Mouse (Mus musculus) T-helper 2 cell (primary cell): ENCODE measurements around the gene Adck2.

ENCODE experiments used
- in situ Hi-C: fragments of 300-600 bp; cut with MboI, MseI; formaldehyde crosslinking; loops from one replicate; pipeline ENCODE4 v1.15.1; 2025; ENCODE audit warnings: high pct_unique_total_duplicates

Adck2 gene

GRCm38 (mm10) chr6:39557723-39558261, 15.9 kb upstream of the Adck2 start, which contains the start of gene Dennd2a:
Dennd2a (minus strand) TSS chr6:39557867.
- in situ Hi-C loops = no loop called here

- in situ Hi-C loops = no loop called here
Measured at GRCm38 (mm10) chr6:39559276-39559939, 14.3 kb upstream of the Adck2 start.

GRCm38 (mm10) chr6:39562166-39563015, 11.3 kb upstream of the Adck2 start:
- in situ Hi-C loops = loop anchor here (5.0 kb wide), 1 partner anchor 95 kb away; no protein-coding TSS in a partner anchor

- in situ Hi-C loops = no loop called here
Measured at GRCm38 (mm10) chr6:39567528-39567927, 6.1 kb upstream of the Adck2 start.

- in situ Hi-C loops = no loop called here
Measured at GRCm38 (mm10) chr6:39570426-39570825, 3.2 kb upstream of the Adck2 start.

DNA sequence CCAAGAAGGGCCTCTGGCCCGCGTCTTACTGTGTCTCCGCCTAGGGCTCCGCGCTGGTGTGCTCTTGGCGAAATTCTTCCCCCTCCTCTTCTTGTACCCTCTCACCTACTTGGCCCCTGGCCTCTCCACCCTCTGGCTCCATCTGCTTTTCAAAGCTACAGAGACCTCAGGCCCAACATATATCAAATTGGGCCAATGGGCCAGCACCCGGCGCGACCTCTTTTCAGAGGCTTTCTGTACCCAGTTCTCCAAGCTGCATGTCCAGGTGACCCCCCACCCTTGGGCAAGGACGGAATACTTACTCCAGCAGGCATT, 839 bp downstream of the Adck2 start:
- in situ Hi-C loops = no loop called here

DNA sequence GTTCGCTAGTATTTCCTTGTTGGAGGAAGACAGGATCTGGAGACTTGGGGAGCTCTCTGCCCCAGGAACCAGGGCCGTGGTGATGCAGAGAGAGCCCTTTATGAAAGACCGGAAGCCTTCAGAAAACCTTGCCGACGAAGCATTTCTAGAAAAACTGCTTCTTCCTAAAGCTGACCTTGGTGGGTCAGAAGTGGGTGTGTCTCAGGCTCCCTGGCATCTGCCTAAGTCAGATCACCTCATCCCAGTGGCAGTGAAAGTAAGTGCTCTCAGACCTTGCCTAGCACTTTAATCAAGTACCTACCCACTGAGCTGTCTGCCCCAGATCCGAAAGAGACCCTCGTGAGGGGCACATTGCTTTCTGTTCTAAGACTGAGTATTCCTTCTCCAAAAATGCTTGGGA, 1.3 kb downstream of the Adck2 start:
- in situ Hi-C loops = no loop called here

- in situ Hi-C loops = no loop called here
Measured at GRCm38 (mm10) chr6:39579552-39579951, 5.9 kb downstream of the Adck2 start.

- in situ Hi-C loops = no loop called here
Measured at GRCm38 (mm10) chr6:39580558-39580957, 6.9 kb downstream of the Adck2 start.

DNA sequence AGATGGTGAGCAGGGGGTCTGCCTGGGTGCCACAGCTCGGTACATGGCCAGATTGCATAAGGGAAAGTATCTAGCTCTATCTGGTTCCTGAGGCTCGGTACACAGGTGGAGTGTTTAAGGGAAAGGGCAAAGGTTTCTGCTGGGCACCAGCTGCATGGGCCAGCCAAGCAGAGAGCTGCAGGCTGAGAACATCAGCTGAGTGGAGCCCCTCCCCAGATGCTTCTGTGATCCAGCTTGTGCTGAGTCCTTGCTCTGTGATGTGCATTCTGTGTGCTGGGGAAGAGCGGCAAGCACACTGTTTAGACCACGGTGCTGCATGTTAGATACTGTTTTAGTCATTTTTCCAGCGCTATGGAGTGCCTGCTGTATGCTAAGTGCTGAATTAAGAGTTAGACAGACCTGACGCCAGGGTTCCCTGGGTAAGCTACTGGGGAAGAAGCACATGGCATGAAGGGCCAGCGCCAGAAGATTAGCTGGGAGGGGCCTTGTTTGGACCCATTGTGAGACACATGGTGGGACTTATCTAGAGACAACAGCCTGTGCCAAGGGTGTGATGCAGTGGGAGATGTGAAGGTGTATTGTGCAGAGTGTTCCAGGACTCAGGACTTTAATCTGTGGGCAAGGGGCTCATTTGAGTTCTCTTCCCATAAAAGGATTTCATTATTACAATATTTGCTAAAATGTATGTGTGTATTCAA, 7.6 kb downstream of the Adck2 start:
- in situ Hi-C loops = no loop called here

DNA sequence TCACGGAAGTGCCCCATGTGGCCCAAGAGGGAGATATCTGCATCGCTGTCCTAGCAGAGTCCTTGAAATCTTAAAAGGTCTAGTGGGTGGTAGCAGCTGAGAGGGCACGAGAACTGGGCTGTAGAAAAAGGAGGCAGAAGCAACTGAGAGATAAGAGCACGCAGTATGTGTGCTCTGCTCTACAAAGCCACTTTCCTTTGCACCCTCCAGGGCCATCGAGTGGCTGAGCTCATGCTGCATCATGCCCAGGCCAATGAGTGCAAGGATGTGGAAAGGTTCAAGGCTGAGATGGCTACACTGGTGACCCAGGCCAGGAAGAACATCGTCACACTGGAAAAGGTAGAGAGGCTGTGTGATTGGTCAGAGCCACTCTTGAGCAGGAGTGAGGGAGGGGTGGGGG, 11.8 kb downstream of the Adck2 start, which contains the start of gene Gm42420:
TSS of gene Gm42420 (plus strand) at position 237 of the 400 bp plus-strand sequence.
- in situ Hi-C loops = no loop called here

DNA sequence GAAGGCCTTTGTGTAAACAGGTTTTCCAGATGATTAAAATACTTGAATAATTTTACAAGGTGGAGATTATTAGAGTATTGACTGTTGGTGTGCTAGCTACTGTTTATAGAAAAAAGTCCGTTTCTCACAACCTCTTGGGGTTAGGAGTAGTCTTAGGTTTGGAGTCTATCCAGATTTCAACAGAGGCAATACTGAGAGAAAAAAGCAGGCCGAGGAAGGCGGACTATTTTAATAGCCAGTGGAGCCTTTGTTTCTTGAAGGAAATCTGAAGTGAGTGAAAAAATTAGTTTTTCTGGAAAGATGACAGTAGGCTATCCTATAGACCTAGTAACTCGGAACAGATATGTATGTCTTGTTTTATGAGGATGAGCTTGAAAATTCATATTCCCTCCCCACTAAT, 17.8 kb downstream of the Adck2 start:
- in situ Hi-C loops = no loop called here

GRCm38 (mm10) chr6:39592401-39593214, 18.9 kb downstream of the Adck2 start, which contains the start of gene Ndufb2:
Ndufb2 (plus strand) TSS chr6:39592574.
- in situ Hi-C loops = no loop called here

DNA sequence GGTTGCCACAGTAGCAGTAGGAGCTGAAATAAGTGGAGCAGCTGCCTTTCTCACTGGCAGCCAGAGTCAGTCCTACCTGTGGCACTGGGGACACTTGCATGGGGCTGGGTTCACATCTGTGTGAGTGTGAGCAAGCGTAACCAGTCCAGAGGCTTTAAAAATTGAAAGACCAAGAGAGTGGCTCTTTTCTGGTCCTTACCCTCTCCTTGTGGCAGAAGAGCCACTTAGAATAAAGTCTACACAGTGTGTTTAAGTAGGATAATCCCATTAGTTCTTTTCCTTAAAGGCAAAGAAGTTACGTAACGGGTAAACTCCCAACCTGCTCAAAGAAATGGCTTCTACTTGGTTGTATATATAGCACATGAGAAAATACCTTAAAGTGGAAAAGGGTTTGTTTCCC, 27.2 kb downstream of the Adck2 start:
- in situ Hi-C loops = loop anchor here (25.0 kb wide), 1 partner anchor 186 kb away; no protein-coding TSS in a partner anchor

GRCm38 (mm10) chr6:39601828-39602227, 28.2 kb downstream of the Adck2 start:
- in situ Hi-C loops = loop anchor here (25.0 kb wide), 1 partner anchor 185 kb away; no protein-coding TSS in a partner anchor

DNA sequence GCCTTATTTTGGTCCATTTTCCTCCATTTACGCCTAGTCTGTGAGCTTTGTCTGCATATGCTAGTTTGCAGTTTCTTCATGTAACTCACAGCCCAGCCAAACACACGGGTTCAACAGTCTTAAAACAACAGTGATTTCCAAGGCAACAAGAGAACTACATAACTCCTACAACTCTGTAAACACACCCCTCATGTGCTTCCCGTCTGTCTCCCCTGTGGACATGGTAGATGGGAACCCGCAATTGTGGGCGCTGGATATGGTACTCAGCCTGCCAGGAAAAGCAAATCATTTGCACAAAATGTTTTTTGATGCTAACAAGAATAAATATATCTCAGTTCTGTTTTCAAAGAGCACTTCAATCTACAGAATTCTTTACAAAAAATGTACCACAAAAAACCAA, 30.9 kb downstream of the Adck2 start:
- in situ Hi-C loops = loop anchor here (25.0 kb wide), 1 partner anchor 183 kb away; no protein-coding TSS in a partner anchor

DNA sequence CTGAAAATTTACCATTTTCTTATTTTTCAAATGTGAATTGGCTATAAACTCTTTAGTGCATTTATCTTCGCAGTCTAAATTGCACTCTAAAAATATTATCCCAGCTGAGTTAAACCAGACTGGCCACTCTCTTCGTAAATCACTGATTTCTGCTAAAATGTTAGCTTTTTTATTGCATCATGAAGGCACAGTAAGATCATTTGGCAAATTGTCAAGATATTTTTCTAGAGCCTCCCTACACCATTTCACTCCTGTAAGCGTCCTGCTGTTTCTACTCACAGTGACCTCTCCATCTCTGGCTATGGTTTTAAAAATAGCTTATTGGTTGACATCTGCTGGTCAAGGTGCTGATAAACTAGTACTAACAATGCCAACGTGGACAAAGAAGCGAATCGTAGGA, 32.4 kb downstream of the Adck2 start:
- in situ Hi-C loops = loop anchor here (25.0 kb wide), 1 partner anchor 181 kb away; no protein-coding TSS in a partner anchor

DNA sequence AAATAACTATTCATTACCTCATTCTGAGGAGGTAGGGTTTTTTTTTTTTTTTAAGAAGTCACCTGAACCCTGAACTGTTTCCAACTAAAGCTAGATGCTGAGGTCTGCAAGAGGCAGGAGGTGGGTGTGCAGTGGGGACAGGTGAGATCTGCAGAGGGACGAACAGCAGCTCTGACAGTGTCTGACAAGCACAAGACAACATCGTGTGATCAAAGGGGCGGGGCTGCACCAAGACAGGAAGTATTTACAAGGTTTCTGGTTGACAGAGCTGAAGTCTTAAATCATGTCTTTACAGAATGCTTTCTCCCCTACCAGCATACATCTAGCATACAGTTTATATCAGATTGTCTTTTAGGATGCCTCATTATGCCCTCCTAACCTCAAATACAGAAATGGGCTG, 33.2 kb downstream of the Adck2 start:
- in situ Hi-C loops = loop anchor here (25.0 kb wide), 1 partner anchor 180 kb away; no protein-coding TSS in a partner anchor

- in situ Hi-C loops = loop anchor here (25.0 kb wide), 1 partner anchor 180 kb away; no protein-coding TSS in a partner anchor
Measured at GRCm38 (mm10) chr6:39607365-39607764, 33.7 kb downstream of the Adck2 start.

- in situ Hi-C loops = loop anchor here (25.0 kb wide), 1 partner anchor 177 kb away; no protein-coding TSS in a partner anchor
Measured at GRCm38 (mm10) chr6:39610207-39610606, 36.5 kb downstream of the Adck2 start.
